Mouse (Mus musculus): ENCODE results near the gene 1600002K03Rik. TPM values are rescaled to one million over a fixed set of nuclear protein-coding genes. Genes with fewer than 3 reads are reported as not detected.

1600002K03Rik gene
- polyA plus RNA-seq, 1 experiment from 2014 or later: 7.8 TPM

GRCm38 (mm10) chr10:80169070-80169469 lies 3.7 kb upstream of the 1600002K03Rik start:
- Histone ChIP-seq H3K9me3 (ENCODE audit: control insufficient read depth, low read length) (no peaks in the 10 kb centered on the region), H3K36me3 (ENCODE audit: control insufficient read depth, insufficient read depth, low read length) (peaks cover 26% of the 10 kb centered on the region), H3K4me2 (ENCODE audit: low read depth, low read length) (peak overlapping the region; percentile 85), H3K27me3 (ENCODE audit: control insufficient read depth, insufficient read depth, low read length) (no peaks in the 10 kb centered on the region), H3K27ac (ENCODE audit: low read depth, low read length) (peak overlapping the region; percentile 99; the same call in 1 of the 2 replicates), H3K4me3 (ENCODE audit: low read depth, low read length) (peak overlapping the region; percentile 94), H3K4me1 (ENCODE audit: control insufficient read depth, insufficient read depth, low read length) (peaks cover 49% of the 10 kb centered on the region), H3K9ac (replicated peaks; ENCODE audit: low read depth, low read length) (peak overlapping the region; percentile 99; the same call in 1 of the 2 replicates)
- no peak for ATAC-seq (ENCODE audit: low read depth)
- WGBS: 89% methylated on average over 1 of the region's 1 CpGs

- H3K27ac ChIP-seq (ENCODE audit: low read depth, low read length): no peak overlapping the region
- H3K4me3 ChIP-seq (ENCODE audit: low read depth, low read length): no peak overlapping the region
- no peaks in the 10 kb centered on the region for H3K9me3 ChIP-seq (ENCODE audit: control insufficient read depth, low read length)
- ATAC-seq (ENCODE audit: low read depth): no peak
- 93% methylated on average over 7 of the region's 7 CpGs for WGBS
- no peak overlapping the region for H3K9ac ChIP-seq (replicated peaks; ENCODE audit: low read depth, low read length)
- peaks cover 43% of the 10 kb centered on the region for H3K4me1 ChIP-seq (ENCODE audit: control insufficient read depth, insufficient read depth, low read length)
- H3K27me3 ChIP-seq (ENCODE audit: control insufficient read depth, insufficient read depth, low read length): no peaks in the 10 kb centered on the region
- peaks cover 26% of the 10 kb centered on the region for H3K36me3 ChIP-seq (ENCODE audit: control insufficient read depth, insufficient read depth, low read length)
- peak overlapping the region; percentile 8; the same call in 1 of the 2 replicates for H3K4me2 ChIP-seq (ENCODE audit: low read depth, low read length)
Observed at GRCm38 (mm10) chr10:80169651-80170050, 3.1 kb upstream of the 1600002K03Rik start.

DNA sequence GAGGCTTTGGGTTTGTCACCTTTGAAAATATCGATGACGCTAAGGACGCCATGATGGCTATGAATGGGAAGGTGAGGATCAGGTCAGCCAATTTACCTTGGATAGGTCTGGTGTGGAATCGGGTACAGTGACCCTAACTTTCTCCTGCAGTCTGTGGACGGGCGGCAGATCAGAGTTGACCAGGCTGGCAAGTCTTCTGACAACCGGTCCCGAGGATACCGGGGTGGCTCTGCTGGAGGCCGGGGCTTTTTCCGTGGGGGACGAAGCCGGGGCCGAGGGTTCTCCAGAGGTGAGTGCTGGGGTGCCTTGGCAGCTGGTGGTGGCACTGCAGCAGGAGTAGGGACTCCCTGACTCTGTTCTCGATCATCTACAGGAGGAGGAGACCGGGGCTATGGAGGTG lies 2.7 kb upstream of the 1600002K03Rik start:
- no peak overlapping the region for H3K4me3 ChIP-seq (ENCODE audit: low read depth, low read length)
- H3K9me3 ChIP-seq (ENCODE audit: control insufficient read depth, low read length): no peaks in the 10 kb centered on the region
- H3K27me3 ChIP-seq (ENCODE audit: control insufficient read depth, insufficient read depth, low read length): no peaks in the 10 kb centered on the region
- H3K36me3 ChIP-seq (ENCODE audit: control insufficient read depth, insufficient read depth, low read length): peaks cover 26% of the 10 kb centered on the region
- H3K9ac ChIP-seq (replicated peaks; ENCODE audit: low read depth, low read length): no peak overlapping the region
- ATAC-seq (ENCODE audit: low read depth): no peak
- no peak overlapping the region for H3K4me2 ChIP-seq (ENCODE audit: low read depth, low read length)
- H3K27ac ChIP-seq (ENCODE audit: low read depth, low read length): no peak overlapping the region
- peaks cover 42% of the 10 kb centered on the region for H3K4me1 ChIP-seq (ENCODE audit: control insufficient read depth, insufficient read depth, low read length)
- WGBS: 98% methylated on average over 16 of the region's 16 CpGs

DNA sequence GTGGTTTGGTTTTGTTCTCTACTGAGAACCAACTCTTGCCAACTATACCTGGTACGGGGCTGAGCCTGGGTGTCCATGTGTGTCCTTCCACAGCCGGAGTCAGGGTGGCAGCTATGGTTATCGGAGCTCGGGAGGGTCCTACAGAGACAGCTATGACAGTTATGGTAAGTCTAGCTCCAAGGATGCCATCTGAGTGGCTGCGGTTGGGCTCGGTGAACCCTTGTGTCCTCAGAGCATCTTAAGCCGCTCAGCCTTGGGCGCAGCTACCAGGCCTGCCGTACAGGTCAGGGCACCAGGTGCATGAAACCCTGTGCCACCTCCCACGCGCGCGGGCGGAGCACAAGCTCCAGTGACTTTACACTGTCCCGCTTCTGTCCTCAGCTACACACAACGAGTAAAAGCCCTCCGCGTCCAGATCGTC lies 2.1 kb upstream of the 1600002K03Rik start:
- no peak for ATAC-seq (ENCODE audit: low read depth)
- H3K9ac ChIP-seq (replicated peaks; ENCODE audit: low read depth, low read length): no peak overlapping the region

DNA sequence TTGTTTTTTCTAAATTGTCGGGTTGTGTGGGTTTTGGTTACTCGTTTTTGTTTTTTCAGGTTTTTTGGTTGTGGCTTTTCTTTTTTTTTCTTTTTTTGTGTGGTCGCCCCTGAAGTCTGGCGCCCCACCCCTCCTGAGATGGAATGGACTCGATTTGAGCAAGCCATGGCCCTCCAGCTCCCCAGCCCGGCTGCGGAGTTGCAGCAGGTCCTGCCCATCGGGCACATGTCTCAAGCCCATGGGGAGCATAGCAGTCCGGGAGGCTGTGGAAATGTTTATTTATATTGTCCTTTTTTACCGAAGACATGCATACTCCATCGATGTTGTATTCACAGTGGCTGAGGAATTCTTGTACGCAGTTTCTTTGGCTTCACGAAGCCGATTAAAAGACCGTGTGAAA lies 1.5 kb upstream of the 1600002K03Rik start:
- peaks cover 36% of the 10 kb centered on the region for H3K4me1 ChIP-seq (ENCODE audit: control insufficient read depth, insufficient read depth, low read length)

More for the DNA sequence above, 2.1 kb upstream of the 1600002K03Rik start:
- Histone ChIP-seq H3K27ac (ENCODE audit: low read depth, low read length) (no peak overlapping the region), H3K4me3 (ENCODE audit: low read depth, low read length) (no peak overlapping the region), H3K4me1 (ENCODE audit: control insufficient read depth, insufficient read depth, low read length) (peaks cover 37% of the 10 kb centered on the region), H3K9me3 (ENCODE audit: control insufficient read depth, low read length) (no peaks in the 10 kb centered on the region), H3K36me3 (ENCODE audit: control insufficient read depth, insufficient read depth, low read length) (peaks cover 26% of the 10 kb centered on the region), H3K4me2 (ENCODE audit: low read depth, low read length) (no peak overlapping the region), H3K27me3 (ENCODE audit: control insufficient read depth, insufficient read depth, low read length) (no peaks in the 10 kb centered on the region)
- WGBS: 95% methylated on average over 19 of the region's 19 CpGs

DNA sequence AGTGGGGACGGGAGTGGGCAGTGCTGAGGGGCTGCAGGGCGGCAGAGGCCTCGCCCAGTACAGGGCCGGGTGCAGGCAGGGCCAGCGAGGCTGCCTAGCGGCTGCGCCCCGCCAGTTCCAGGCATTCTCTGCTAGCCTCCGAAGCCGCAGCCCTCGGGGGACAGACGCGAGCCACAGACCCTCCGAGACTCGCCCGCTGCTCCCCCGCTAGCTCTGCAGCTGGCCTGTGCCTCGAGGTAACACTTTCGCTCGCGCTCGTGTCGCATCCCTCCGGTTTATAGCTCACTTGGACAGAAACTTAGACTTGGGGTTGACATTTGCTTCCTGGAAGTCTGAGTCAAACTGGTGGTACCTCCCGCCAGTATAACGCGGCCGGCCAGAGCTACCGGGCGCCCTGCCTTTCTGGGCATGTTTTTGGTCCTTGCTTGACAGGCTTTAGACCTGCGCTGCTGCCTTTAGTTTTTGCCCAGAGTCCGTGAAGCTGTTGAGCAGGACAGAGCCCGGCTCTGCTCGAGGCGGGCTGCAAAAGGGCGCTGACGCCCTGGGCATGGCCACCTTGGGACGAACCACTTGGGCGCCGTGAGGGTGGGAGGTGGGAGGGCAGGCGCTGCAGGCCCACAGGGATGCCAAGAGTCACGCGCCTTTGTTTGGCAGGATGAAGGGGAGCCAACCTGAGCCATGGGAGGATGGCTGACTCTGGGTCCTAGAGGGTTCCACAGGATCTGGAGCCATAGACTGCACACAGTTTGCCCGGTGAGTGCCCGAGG lies 801 bp upstream of the 1600002K03Rik start:
- Histone ChIP-seq H3K4me2 (ENCODE audit: low read depth, low read length) (peak overlapping the region; percentile 63), H3K4me3 (ENCODE audit: low read depth, low read length) (no peak overlapping the region; the same call in 1 of the 2 replicates), H3K9ac (replicated peaks; ENCODE audit: low read depth, low read length) (peak overlapping the region; percentile 62), H3K27me3 (ENCODE audit: control insufficient read depth, insufficient read depth, low read length) (no peaks in the 10 kb centered on the region), H3K36me3 (ENCODE audit: control insufficient read depth, insufficient read depth, low read length) (peaks cover 26% of the 10 kb centered on the region), H3K9me3 (ENCODE audit: control insufficient read depth, low read length) (no peaks in the 10 kb centered on the region), H3K4me1 (ENCODE audit: control insufficient read depth, insufficient read depth, low read length) (peaks cover 31% of the 10 kb centered on the region), H3K27ac (ENCODE audit: low read depth, low read length) (peak overlapping the region; percentile 85)
- no peak for ATAC-seq (ENCODE audit: low read depth)
- WGBS: 79% methylated on average over 45 of the region's 45 CpGs

More for the DNA sequence above, 1.5 kb upstream of the 1600002K03Rik start:
- no peaks in the 10 kb centered on the region for H3K27me3 ChIP-seq (ENCODE audit: control insufficient read depth, insufficient read depth, low read length)
- H3K9ac ChIP-seq (replicated peaks; ENCODE audit: low read depth, low read length): no peak overlapping the region
- no peak overlapping the region for H3K4me3 ChIP-seq (ENCODE audit: low read depth, low read length)
- peaks cover 26% of the 10 kb centered on the region for H3K36me3 ChIP-seq (ENCODE audit: control insufficient read depth, insufficient read depth, low read length)
- no peaks in the 10 kb centered on the region for H3K9me3 ChIP-seq (ENCODE audit: control insufficient read depth, low read length)
- ATAC-seq (ENCODE audit: low read depth): no peak
- no peak overlapping the region for H3K4me2 ChIP-seq (ENCODE audit: low read depth, low read length)
- 94% methylated on average over 15 of the region's 15 CpGs for WGBS
- no peak overlapping the region for H3K27ac ChIP-seq (ENCODE audit: low read depth, low read length)

DNA sequence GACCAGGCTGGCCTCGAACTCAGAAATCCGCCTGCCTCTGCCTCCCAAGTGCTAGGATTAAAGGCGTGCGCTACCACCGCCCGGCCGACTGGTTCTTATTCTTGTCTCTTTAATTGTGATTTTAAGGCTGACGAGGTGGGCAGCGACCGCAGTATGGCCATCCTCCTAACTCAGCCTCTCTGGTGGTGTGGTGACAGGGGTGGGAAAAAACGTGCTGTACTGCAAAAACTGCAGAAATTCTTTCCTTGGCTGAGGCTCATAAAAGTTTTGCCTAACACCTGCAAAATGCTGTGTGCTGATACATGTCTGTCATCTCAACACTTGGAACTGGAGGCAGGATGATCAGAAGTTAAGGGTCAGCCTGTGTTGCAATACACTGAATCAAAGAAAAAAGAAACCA lies 614 bp downstream of the 1600002K03Rik start:
- peak overlapping the region; percentile 43 for H3K4me3 ChIP-seq (ENCODE audit: low read depth, low read length)
- H3K36me3 ChIP-seq (ENCODE audit: control insufficient read depth, insufficient read depth, low read length): peaks cover 26% of the 10 kb centered on the region
- peak overlapping the region; percentile 46; the same call in 1 of the 2 replicates for H3K9ac ChIP-seq (replicated peaks; ENCODE audit: low read depth, low read length)
- H3K9me3 ChIP-seq (ENCODE audit: control insufficient read depth, low read length): no peaks in the 10 kb centered on the region
- peaks cover 30% of the 10 kb centered on the region for H3K4me1 ChIP-seq (ENCODE audit: control insufficient read depth, insufficient read depth, low read length)
- H3K27me3 ChIP-seq (ENCODE audit: control insufficient read depth, insufficient read depth, low read length): no peaks in the 10 kb centered on the region
- 6% methylated on average over 11 of the region's 11 CpGs for WGBS
- H3K27ac ChIP-seq (ENCODE audit: low read depth, low read length): peak overlapping the region; percentile 85
- H3K4me2 ChIP-seq (ENCODE audit: low read depth, low read length): peak overlapping the region; percentile 63
- no peak for ATAC-seq (ENCODE audit: low read depth)

GRCm38 (mm10) chr10:80173955-80174640 lies 1.4 kb downstream of the 1600002K03Rik start:
- ATAC-seq (ENCODE audit: low read depth): no peak
- no peak overlapping the region for H3K27ac ChIP-seq (ENCODE audit: low read depth, low read length)
- H3K4me2 ChIP-seq (ENCODE audit: low read depth, low read length): no peak overlapping the region
- H3K27me3 ChIP-seq (ENCODE audit: control insufficient read depth, insufficient read depth, low read length): no peaks in the 10 kb centered on the region
- H3K9me3 ChIP-seq (ENCODE audit: control insufficient read depth, low read length): no peaks in the 10 kb centered on the region
- 87% methylated on average over 10 of the region's 10 CpGs for WGBS
- peaks cover 26% of the 10 kb centered on the region for H3K36me3 ChIP-seq (ENCODE audit: control insufficient read depth, insufficient read depth, low read length)
- no peak overlapping the region for H3K9ac ChIP-seq (replicated peaks; ENCODE audit: low read depth, low read length)
- H3K4me3 ChIP-seq (ENCODE audit: low read depth, low read length): no peak overlapping the region
- peaks cover 25% of the 10 kb centered on the region for H3K4me1 ChIP-seq (ENCODE audit: control insufficient read depth, insufficient read depth, low read length)

DNA sequence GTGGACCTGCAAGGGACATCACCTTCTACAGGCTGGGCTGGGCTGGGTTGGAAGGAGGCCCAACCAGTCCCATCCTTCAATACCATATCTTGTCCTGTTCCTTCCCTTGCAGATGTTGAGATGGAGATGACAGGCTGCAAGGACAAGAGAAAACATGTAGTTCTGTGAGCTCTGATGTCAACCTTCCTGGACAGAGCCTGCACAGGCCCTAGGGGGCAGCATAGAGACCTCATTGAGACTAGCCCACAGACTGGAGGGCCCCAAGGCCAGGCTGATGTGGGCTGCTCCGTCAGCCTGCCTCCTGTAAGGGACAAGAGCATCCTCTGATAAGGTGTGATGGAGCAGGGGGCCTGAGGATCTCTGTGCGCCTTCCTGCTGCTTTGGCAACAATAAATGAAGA lies 2.0 kb downstream of the 1600002K03Rik start:
- Histone ChIP-seq H3K9me3 (ENCODE audit: control insufficient read depth, low read length) (no peaks in the 10 kb centered on the region), H3K4me2 (ENCODE audit: low read depth, low read length) (no peak overlapping the region), H3K4me1 (ENCODE audit: control insufficient read depth, insufficient read depth, low read length) (peaks cover 20% of the 10 kb centered on the region), H3K4me3 (ENCODE audit: low read depth, low read length) (no peak overlapping the region), H3K27ac (ENCODE audit: low read depth, low read length) (no peak overlapping the region), H3K9ac (replicated peaks; ENCODE audit: low read depth, low read length) (no peak overlapping the region), H3K36me3 (ENCODE audit: control insufficient read depth, insufficient read depth, low read length) (peaks cover 24% of the 10 kb centered on the region), H3K27me3 (ENCODE audit: control insufficient read depth, insufficient read depth, low read length) (no peaks in the 10 kb centered on the region)
- WGBS: 65% methylated on average over 2 of the region's 2 CpGs
- no peak for ATAC-seq (ENCODE audit: low read depth)
